Mouse (Mus musculus) forebrain, embryonic 15.5 days (tissue): ENCODE results near the gene Ankrd55. TPM values are rescaled to one million over a fixed set of nuclear protein-coding genes. Genes with fewer than 3 reads are reported as not detected.

Experiments used
- ATAC-seq: fragments of 200-750 bp; cut with Nextera tagmentation; replicated peaks from 2 replicates; pipeline ENCODE4 v1.8.0; 2017; ENCODE audit warnings: mild to moderate bottlenecking, moderate TSS enrichment, moderate library complexity
- H3K27ac ChIP-seq: fragments of 300-500 bp; sonication (generic); replicated peaks from 2 replicates; pipeline ENCODE4 v1.5.1; 2015; ENCODE audit warnings: mild to moderate bottlenecking, inconsistent platforms
- H3K27me3 ChIP-seq: fragments of 300-500 bp; sonication (generic); 2 replicates; pipeline ENCODE4 v1.6.1; 2015; ENCODE audit warnings: inconsistent platforms
- H3K36me3 ChIP-seq: fragments of 300-500 bp; sonication (generic); 2 replicates; pipeline ENCODE4 v1.6.1; 2015; ENCODE audit warnings: mild to moderate bottlenecking, inconsistent platforms
- H3K4me1 ChIP-seq: fragments of 300-500 bp; sonication (generic); 2 replicates; pipeline ENCODE4 v1.6.1; 2015; ENCODE audit warnings: inconsistent platforms
- H3K4me2 ChIP-seq: fragments of 300-500 bp; sonication (generic); replicated peaks from 2 replicates; pipeline ENCODE4 v1.6.1; 2015; ENCODE audit warnings: mild to moderate bottlenecking, inconsistent platforms
- H3K4me3 ChIP-seq: fragments of 300-500 bp; sonication (generic); 2 replicates; pipeline ENCODE4 v1.5.1; 2015; ENCODE audit warnings: mild to moderate bottlenecking, inconsistent platforms
- H3K9ac ChIP-seq: fragments of 300-500 bp; sonication (generic); replicated peaks from 2 replicates; pipeline ENCODE4 v1.6.1; 2015; ENCODE audit warnings: mild to moderate bottlenecking, inconsistent platforms
- H3K9me3 ChIP-seq: fragments of 300-500 bp; sonication (generic); 2 replicates; pipeline ENCODE4 v1.6.1; 2016; ENCODE audit warnings: inconsistent platforms
- WGBS: fragments of 180-500 bp; shearing (Covaris S2); methylation state at CpG from one replicate; pipeline ENCODE4 v1.1.7; 2015; ENCODE audit warnings: mixed read lengths; 5-methylcytosine and 5-hydroxymethylcytosine counted together
- polyA plus RNA-seq: library from polyadenylated mRNA; unstranded; fragments of >200 nt; fragmentation: Nextera tagmentation; extraction: Ambion mirVana; gene quantifications from 2 replicates; pipeline ENCODE4 v1.2.1, GENCODE M21; 2015

Gene Ankrd55
- polyA plus RNA-seq, 1 experiment from 2014 or later: 2.6 TPM

DNA sequence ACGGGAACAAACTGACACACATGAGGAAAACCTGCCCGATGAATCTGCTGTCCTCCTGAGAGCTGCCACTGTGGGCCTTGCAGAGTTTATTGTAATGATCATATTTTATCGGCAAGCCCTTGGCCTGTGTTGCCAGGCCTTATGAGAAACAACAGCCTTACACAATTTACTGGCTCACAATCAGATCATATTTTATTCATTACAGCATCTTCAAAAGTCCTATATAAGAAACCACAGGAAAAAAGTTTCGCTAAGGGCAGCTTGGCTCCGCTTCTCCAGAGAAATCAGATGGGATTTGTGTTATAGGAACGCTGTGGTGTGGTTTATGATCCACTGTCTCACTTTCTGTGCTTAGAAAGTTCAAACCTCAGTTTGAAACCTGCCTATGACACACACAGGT is 42.0 kb downstream of the Ankrd55 start:
- no peaks in the 10 kb centered on the region for H3K27me3 ChIP-seq
- H3K9ac ChIP-seq: no peak overlapping the region
- H3K36me3 ChIP-seq: no peaks in the 10 kb centered on the region
- 90% methylated on average over 6 of the region's 6 CpGs for WGBS
- no peak overlapping the region for H3K27ac ChIP-seq
- no peak overlapping the region for H3K4me2 ChIP-seq
- no peak for ATAC-seq
- peaks cover 16% of the 10 kb centered on the region for H3K4me1 ChIP-seq
- H3K4me3 ChIP-seq: no peak overlapping the region
- no peaks in the 10 kb centered on the region for H3K9me3 ChIP-seq

DNA sequence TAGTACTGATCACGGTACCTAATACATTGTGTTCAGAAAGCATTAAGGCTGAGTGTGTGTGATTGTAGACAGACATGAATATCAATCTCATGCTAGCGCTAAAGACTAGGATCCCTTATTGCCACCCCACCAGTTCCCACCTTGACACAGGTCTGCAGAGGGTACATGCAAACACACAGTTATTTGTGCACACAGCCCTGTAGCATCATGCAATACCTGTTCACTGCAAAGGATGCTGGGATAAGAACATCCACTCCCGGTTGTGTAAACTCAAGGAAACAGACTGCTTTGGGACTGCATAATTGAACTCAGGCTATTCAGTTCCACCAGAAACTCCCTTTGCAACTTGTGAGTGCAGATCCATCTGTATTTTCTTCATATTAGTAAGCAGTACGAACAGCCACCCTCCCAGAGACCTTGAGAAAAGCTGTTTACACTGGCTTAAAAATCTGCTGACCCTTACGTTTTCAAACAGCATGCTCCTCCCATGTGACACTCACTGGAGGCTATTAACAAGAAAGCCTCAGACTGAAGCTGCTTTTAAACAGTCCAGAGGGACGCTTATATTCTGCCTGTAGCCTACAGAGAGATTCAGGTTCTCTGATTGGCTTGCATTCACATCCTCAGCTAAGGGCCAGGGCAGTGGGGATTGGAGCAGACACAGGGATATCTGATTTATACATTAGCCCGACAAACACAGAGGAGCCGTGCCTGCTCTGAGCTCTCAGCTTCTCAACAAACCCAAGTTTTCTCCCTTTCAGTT is 42.8 kb downstream of the Ankrd55 start:
- 30% methylated on average over 8 of the region's 8 CpGs for WGBS
- H3K4me1 ChIP-seq: peaks cover 16% of the 10 kb centered on the region
- H3K4me3 ChIP-seq: no peak overlapping the region
- H3K27ac ChIP-seq: peak overlapping the region; percentile 75
- 0 out of 2 replicates have a peak overlapping the region, but pooled peaks have one; percentile 1 for H3K9ac ChIP-seq
- no peaks in the 10 kb centered on the region for H3K9me3 ChIP-seq
- peak overlapping the region; percentile 8 for H3K4me2 ChIP-seq
- ATAC-seq: peak; percentile 92
- H3K36me3 ChIP-seq: no peaks in the 10 kb centered on the region
- H3K27me3 ChIP-seq: no peaks in the 10 kb centered on the region

DNA sequence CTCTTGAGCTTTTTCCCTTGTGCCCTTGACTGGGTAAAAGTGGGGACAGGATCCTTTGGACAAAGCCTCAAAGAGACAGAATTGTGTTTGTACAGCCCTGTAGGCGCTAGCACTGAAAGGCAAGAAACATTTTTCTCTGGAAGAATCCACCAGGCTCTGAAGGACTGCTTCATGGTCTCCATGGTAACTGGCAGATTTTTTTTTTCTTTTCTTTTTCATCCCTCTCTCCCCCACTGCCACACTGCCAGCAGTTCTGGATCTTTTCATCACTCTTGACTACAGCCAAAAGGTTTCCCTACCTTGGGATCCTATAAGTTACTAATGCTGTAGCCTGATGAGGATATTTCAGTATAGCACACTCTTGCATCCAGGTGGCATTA is 43.4 kb downstream of the Ankrd55 start:
- Histone ChIP-seq H3K4me3 (no peak overlapping the region), H3K27ac (peak overlapping the region; percentile 75), H3K4me2 (peak overlapping the region; percentile 8), H3K9me3 (no peaks in the 10 kb centered on the region), H3K27me3 (no peaks in the 10 kb centered on the region), H3K9ac (0 out of 2 replicates have a peak overlapping the region, but pooled peaks have one; percentile 1), H3K36me3 (no peaks in the 10 kb centered on the region), H3K4me1 (peaks cover 16% of the 10 kb centered on the region)
- 4% methylated on average over 1 of the region's 1 CpGs for WGBS
- ATAC-seq: peak; percentile 83

DNA sequence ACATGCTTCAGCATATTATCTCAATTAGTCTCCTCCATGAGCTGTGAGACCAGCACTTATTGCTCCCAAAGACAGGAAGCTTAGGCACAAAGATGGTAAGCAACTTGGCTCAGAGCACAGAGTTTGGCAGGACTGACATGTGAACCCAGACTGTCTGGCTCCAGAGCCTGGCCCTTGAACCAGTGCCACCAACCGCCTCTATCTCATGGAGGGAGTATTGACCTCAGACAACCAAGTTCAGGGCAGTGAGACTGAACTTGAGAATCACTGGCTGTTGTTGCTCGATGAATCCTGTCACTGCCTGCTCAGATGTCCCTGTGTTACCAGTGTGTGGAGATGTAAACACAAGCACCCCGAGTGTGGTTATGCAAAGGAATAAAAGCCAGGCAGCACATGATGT is 47.3 kb downstream of the Ankrd55 start:
- Histone ChIP-seq H3K36me3 (no peaks in the 10 kb centered on the region), H3K27me3 (no peaks in the 10 kb centered on the region), H3K4me1 (peaks cover 16% of the 10 kb centered on the region), H3K4me2 (no peak overlapping the region), H3K27ac (no peak overlapping the region), H3K9me3 (no peaks in the 10 kb centered on the region), H3K9ac (no peak overlapping the region), H3K4me3 (no peak overlapping the region)
- no peak for ATAC-seq
- 88% methylated on average over 3 of the region's 3 CpGs for WGBS

DNA sequence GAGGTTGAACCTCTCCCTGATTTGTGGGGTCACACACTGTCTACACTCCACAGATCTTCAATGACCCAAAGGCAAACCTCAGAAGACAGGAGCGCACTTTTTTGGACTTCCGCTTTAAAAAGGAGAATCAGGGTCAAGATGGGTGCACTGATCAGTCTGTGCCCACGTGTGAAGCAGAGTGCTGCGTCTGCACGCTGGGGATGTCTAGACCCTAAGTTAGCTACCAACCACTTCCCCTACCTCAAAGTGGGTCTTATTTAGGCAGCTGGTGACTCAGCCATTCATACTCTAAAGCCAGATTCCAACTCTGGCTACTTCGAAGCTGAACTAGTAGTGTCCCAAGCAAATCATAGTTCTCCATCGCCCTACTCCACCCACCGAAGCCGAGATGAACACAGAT is 48.9 kb downstream of the Ankrd55 start:
- 95% methylated on average over 9 of the region's 9 CpGs for WGBS
- Histone ChIP-seq H3K27ac (no peak overlapping the region), H3K4me3 (no peak overlapping the region), H3K9ac (no peak overlapping the region), H3K4me1 (peaks cover 1% of the 10 kb centered on the region; the same call in 1 of the 2 replicates), H3K36me3 (no peaks in the 10 kb centered on the region), H3K4me2 (no peak overlapping the region), H3K27me3 (no peaks in the 10 kb centered on the region), H3K9me3 (no peaks in the 10 kb centered on the region)
- no peak for ATAC-seq

DNA sequence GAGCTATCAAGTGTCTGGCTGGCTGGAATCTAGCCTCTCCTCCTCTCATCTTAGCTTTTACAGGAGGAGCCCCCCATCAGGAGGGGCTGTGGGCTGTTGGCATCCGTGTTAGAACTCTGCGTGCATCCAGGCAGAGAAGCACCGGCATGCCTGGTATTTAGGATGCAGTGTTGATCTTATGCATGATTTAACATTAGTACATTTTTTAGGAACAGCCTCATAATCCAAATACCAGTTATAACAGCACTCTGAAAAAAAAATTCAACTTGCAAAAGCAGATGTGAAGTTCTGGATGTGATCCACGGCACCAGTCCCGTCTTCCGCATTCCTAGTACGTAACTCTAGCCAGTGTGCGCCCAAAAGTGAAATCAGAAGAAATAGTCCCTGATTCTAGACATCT is 52.0 kb downstream of the Ankrd55 start:
- H3K4me1 ChIP-seq: no peaks in the 10 kb centered on the region
- no peak overlapping the region for H3K4me3 ChIP-seq
- WGBS: 70% methylated on average over 8 of the region's 8 CpGs
- no peaks in the 10 kb centered on the region for H3K27me3 ChIP-seq
- H3K9ac ChIP-seq: no peak overlapping the region
- ATAC-seq: no peak
- H3K27ac ChIP-seq: no peak overlapping the region
- no peaks in the 10 kb centered on the region for H3K36me3 ChIP-seq
- no peaks in the 10 kb centered on the region for H3K9me3 ChIP-seq
- no peak overlapping the region for H3K4me2 ChIP-seq

DNA sequence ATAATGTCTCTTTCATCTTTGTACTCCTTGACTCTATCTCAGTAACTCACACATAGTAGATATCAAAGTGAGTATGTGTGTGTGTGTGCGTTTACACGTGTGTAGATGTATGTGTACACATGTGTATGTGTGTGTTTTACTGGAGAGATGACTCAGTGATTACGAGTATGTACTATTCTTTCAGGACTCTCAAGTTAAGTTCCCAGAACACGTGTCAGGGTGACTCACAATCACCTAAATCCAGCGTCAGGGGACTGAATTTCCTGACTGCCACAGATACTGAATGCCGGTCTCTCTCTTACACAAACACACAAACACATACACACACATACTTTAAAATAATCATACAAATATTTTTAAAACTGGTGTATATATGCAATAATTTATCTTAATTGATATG is 52.5 kb downstream of the Ankrd55 start:
- no peak for ATAC-seq
- no peak overlapping the region for H3K9ac ChIP-seq

DNA sequence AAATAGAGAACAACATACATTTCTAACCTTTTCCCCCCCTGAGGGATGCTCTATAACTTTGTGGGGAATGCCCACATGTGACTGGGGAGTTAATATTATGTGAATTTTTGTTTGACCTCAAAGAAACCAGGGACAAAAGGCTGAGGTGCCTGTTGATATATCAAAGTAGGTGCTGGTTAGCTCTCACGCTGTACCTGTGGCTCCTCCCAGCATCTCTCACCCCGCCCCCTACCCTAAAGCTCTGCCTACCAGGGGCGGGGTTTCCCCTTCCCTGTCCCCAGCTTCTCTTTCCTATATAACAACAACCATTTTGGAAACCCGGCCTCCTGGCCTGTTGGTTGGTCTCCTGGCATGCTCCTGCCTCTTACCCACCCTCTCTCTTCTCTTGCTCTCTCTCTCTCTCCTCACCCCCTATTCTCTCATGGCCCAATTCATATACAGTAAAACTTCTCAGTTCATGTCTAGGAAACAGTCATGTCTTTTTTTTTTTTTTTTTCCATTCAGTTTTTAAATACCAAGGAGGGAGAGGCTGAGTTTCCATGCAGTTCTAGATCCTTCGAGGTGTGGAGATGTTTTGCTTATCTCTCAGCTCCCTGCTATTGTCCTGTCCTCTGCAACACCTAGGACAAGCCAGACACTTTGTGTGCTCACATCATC is 54.8 kb downstream of the Ankrd55 start:
- Histone ChIP-seq H3K9me3 (no peaks in the 10 kb centered on the region), H3K27me3 (no peaks in the 10 kb centered on the region), H3K4me2 (no peak overlapping the region), H3K4me3 (no peak overlapping the region), H3K27ac (no peak overlapping the region), H3K36me3 (no peaks in the 10 kb centered on the region), H3K4me1 (no peaks in the 10 kb centered on the region), H3K9ac (no peak overlapping the region)
- no peak for ATAC-seq
- 76% methylated on average over 5 of the region's 5 CpGs for WGBS

More for the DNA sequence above, 52.5 kb downstream of the Ankrd55 start:
- Histone ChIP-seq H3K27ac (no peak overlapping the region), H3K27me3 (no peaks in the 10 kb centered on the region), H3K9me3 (no peaks in the 10 kb centered on the region), H3K4me2 (no peak overlapping the region), H3K4me3 (no peak overlapping the region), H3K4me1 (no peaks in the 10 kb centered on the region), H3K36me3 (no peaks in the 10 kb centered on the region)
- 83% methylated on average over 6 of the region's 6 CpGs for WGBS

DNA sequence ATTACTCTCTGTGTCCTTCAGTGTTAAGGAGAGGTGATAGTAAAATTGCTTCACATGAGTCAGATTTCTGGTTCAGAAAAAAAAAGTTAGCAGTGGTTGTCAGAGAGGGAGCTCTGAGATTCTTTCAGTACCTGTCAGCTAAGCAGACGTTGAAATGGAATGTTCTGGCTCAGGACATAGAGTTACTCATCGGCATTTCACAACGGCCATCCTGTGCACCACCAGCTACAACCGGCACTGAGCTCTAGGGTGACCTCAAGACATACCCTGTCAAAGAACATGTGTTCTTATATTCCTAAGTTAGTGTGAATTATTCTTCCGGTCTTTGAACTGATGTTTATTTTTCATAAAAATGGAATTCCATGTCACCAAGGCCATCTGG is 55.4 kb downstream of the Ankrd55 start:
- Histone ChIP-seq H3K4me1 (no peaks in the 10 kb centered on the region), H3K4me3 (no peak overlapping the region), H3K4me2 (no peak overlapping the region), H3K9me3 (no peaks in the 10 kb centered on the region), H3K9ac (no peak overlapping the region), H3K36me3 (no peaks in the 10 kb centered on the region), H3K27ac (no peak overlapping the region), H3K27me3 (no peaks in the 10 kb centered on the region)
- ATAC-seq: no peak
- WGBS: 94% methylated on average over 5 of the region's 5 CpGs

DNA sequence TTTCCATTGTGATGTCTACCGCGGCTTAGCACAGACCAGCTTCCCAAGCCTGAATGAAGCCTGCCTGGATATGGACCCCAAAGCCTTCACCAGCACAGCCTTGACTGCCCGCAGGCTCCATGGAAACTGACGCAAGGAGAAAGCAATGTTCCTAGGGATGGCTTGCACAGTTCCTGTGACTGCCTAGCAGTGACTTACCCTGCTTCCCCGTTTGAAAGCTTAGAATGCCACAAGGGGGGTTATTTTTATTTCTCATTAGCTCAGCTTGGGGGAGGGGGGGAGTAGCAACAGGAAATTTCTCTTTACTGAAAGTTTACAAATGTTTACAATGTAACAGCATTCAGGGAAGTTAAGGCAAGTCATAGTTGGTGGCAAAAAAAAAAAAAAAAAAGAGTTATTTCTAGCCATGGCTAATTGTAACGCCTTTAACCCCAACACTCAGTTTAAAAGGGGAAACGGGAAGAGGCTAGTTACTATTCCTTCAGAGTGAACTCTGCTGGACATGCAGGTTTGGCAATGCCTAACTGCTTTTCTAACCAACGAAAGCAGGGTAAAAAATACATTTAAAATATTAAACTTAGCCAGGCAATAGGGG is 56.1 kb downstream of the Ankrd55 start:
- 83% methylated on average over 8 of the region's 8 CpGs for WGBS
- Histone ChIP-seq H3K4me2 (no peak overlapping the region), H3K9me3 (no peaks in the 10 kb centered on the region), H3K9ac (no peak overlapping the region), H3K4me1 (no peaks in the 10 kb centered on the region), H3K27ac (no peak overlapping the region), H3K4me3 (no peak overlapping the region), H3K27me3 (no peaks in the 10 kb centered on the region), H3K36me3 (no peaks in the 10 kb centered on the region)
- no peak for ATAC-seq

DNA sequence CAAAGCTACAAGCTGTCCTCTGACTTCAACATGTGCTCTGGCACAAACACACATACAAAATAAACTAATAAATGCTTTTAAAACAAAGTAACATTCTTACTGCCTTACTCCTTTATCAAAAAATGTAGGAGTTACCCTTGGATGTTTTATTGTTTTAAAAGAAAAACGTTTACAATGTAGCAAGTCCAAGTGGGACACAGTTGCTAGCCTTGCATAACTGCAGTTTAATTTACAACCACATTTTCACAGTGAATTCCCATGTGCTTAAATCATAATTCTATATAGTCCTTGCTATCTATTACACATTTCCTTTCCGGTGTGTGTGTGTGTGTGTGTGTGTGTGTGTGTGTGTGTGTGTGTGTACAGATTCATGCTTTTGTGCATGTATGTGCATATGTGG is 57.3 kb downstream of the Ankrd55 start:
- H3K9me3 ChIP-seq: no peaks in the 10 kb centered on the region
- no peaks in the 10 kb centered on the region for H3K27me3 ChIP-seq
- H3K27ac ChIP-seq: no peak overlapping the region
- 73% methylated on average over 2 of the region's 2 CpGs for WGBS
- no peaks in the 10 kb centered on the region for H3K4me1 ChIP-seq
- H3K9ac ChIP-seq: no peak overlapping the region
- H3K4me2 ChIP-seq: no peak overlapping the region
- no peaks in the 10 kb centered on the region for H3K36me3 ChIP-seq
- ATAC-seq: no peak
- H3K4me3 ChIP-seq: no peak overlapping the region

DNA sequence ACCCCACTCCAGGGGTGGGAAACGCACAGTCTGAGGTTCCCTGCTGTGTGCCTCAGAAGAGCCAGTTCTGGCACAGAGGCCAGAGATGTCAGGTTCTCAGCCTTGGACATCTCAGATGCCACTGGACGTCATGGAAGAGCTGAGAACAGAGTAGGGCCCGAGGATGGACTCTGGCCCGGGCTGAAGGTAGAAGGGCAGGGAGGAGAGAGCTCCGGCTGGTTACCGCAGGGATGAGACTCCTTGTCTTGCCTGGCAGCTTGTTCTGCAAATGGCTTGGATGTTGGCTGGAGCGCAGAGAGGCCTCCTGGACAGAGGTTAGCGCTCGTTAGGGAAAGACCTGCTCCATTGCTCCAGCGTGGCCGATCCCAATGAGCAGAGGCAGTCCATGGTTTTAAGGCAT is 57.8 kb downstream of the Ankrd55 start:
- no peak overlapping the region for H3K4me2 ChIP-seq
- H3K36me3 ChIP-seq: no peaks in the 10 kb centered on the region
- no peaks in the 10 kb centered on the region for H3K4me1 ChIP-seq
- H3K4me3 ChIP-seq: no peak overlapping the region
- WGBS: 72% methylated on average over 11 of the region's 11 CpGs
- no peaks in the 10 kb centered on the region for H3K9me3 ChIP-seq
- H3K9ac ChIP-seq: no peak overlapping the region
- no peak overlapping the region for H3K27ac ChIP-seq
- H3K27me3 ChIP-seq: no peaks in the 10 kb centered on the region
- ATAC-seq: no peak
